Mouse (Mus musculus) heart, postnatal 0 days (tissue): ENCODE data around the gene AI464131. TPM values are rescaled to one million over a fixed set of nuclear protein-coding genes. Genes with fewer than 3 reads are reported as not detected.

Source experiments
- ATAC-seq: fragments of 200-750 bp; cut with Nextera tagmentation; 2 replicates; pipeline ENCODE4 v1.8.0; 2017; ENCODE audit warnings: low read depth, moderate number of reproducible peaks, moderate library complexity; ENCODE audit not compliant: insufficient read depth
- DNase-seq: peaks from one replicate; pipeline ENCODE4 v3.0.0-alpha.2; 2016; ENCODE audit warnings: low spot score
- H3K27ac ChIP-seq: fragments of 300-500 bp; sonication (generic); 2 replicates; pipeline ENCODE4 v1.5.1; 2014; ENCODE audit warnings: low read depth, mild to moderate bottlenecking
- H3K27me3 ChIP-seq: fragments of 300-500 bp; sonication (generic); 2 replicates; pipeline ENCODE4 v1.6.1; 2014; ENCODE audit warnings: low read length, mixed read lengths; ENCODE audit not compliant: control insufficient read depth, insufficient read depth
- H3K36me3 ChIP-seq: fragments of 300-500 bp; sonication (generic); replicated peaks from 2 replicates; pipeline ENCODE4 v1.6.1; 2014; ENCODE audit warnings: low read length, mixed read lengths; ENCODE audit not compliant: control insufficient read depth, insufficient read depth
- H3K4me1 ChIP-seq: fragments of 300-500 bp; sonication (generic); 2 replicates; pipeline ENCODE4 v1.6.1; 2014; ENCODE audit warnings: antibody characterized with exemption; ENCODE audit not compliant: control insufficient read depth, insufficient read depth
- H3K4me2 ChIP-seq: fragments of 300-500 bp; sonication (generic); 2 replicates; pipeline ENCODE4 v1.6.1; 2014; ENCODE audit warnings: low read depth, mild to moderate bottlenecking, low read length, moderate library complexity
- H3K4me3 ChIP-seq: fragments of 300-500 bp; sonication (generic); 2 replicates; pipeline ENCODE4 v1.5.1; 2014; ENCODE audit warnings: low read depth, low read length
- H3K9ac ChIP-seq: fragments of 300-500 bp; sonication (generic); replicated peaks from 2 replicates; pipeline ENCODE4 v1.6.1; 2014; ENCODE audit warnings: low read depth, low read length, mixed read lengths
- H3K9me3 ChIP-seq: fragments of 300-500 bp; sonication (generic); replicated peaks from 2 replicates; pipeline ENCODE4 v1.6.1; 2016; ENCODE audit warnings: low read length; ENCODE audit not compliant: control insufficient read depth
- CTCF ChIP-seq: IDR thresholded peaks from 2 replicates; pipeline ENCODE4 v1.5.1; 2016; ENCODE audit warnings: antibody characterized with exemption, control low read depth, low read depth
- EP300 ChIP-seq: IDR thresholded peaks from 2 replicates; pipeline ENCODE4 v1.6.1; 2016; ENCODE audit warnings: antibody characterized with exemption, low read depth
- WGBS: fragments of 180-500 bp; shearing (Covaris S2); extraction: QIAGEN DNeasy Blood & Tissue Kit; methylation state at CpG from one replicate; pipeline ENCODE4 v1.1.7; 2014; 5-methylcytosine and 5-hydroxymethylcytosine counted together
- polyA plus RNA-seq: library from polyadenylated mRNA; unstranded; fragments of >200 nt; fragmentation: Nextera tagmentation; extraction: Ambion mirVana; gene quantifications from 2 replicates; pipeline ENCODE4 v1.2.1, GENCODE M21; 2015
- total RNA-seq: library from RNA; depleted of rRNA; stranded (reverse); fragments of >200 nt; gene quantifications from 2 replicates; pipeline ENCODE4 v1.2.3, GENCODE M21; 2014; ENCODE audit warnings: low replicate concordance

AI464131 gene
- total and polyA plus RNA-seq, 2 experiments from 2014 or later = 2.5 to 6.3 TPM

DNA sequence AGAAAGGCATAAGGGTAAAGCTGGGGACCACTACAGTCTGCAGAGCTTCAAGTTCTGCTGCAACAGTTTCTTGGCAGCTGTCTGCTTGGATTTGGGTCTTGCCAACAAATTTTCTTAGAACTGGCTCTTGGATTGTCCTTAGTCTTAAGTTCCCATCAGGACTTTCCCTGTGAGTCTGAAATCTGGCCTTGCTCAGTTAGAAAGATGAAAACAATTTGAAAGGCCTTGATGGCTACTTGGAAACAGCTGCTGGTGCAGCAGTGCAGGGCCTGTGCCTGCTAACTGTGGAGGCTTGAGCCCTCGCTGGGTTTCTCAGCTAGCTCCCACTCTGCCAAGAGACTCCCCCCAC, 23.4 kb downstream of the AI464131 start:
- peaks cover 4% of the 10 kb centered on the region; the same call in 1 of the 2 replicates for H3K4me1 ChIP-seq
- ATAC-seq (peak; percentile 32; the same call in 1 of the 2 replicates), DNase-seq (peak; percentile 35)
- H3K9ac ChIP-seq = no peak overlapping the region
- no peak overlapping the region for H3K4me2 ChIP-seq
- no peaks in the 10 kb centered on the region for H3K9me3 ChIP-seq
- H3K27me3 ChIP-seq = no peaks in the 10 kb centered on the region
- no peak overlapping the region for H3K4me3 ChIP-seq
- TF ChIP-seq CTCF (no peak), EP300 (no peak)
- H3K27ac ChIP-seq = no peak overlapping the region
- peaks cover 5% of the 10 kb centered on the region for H3K36me3 ChIP-seq
- WGBS = 59% methylated on average over 1 of the region's 1 CpGs

DNA sequence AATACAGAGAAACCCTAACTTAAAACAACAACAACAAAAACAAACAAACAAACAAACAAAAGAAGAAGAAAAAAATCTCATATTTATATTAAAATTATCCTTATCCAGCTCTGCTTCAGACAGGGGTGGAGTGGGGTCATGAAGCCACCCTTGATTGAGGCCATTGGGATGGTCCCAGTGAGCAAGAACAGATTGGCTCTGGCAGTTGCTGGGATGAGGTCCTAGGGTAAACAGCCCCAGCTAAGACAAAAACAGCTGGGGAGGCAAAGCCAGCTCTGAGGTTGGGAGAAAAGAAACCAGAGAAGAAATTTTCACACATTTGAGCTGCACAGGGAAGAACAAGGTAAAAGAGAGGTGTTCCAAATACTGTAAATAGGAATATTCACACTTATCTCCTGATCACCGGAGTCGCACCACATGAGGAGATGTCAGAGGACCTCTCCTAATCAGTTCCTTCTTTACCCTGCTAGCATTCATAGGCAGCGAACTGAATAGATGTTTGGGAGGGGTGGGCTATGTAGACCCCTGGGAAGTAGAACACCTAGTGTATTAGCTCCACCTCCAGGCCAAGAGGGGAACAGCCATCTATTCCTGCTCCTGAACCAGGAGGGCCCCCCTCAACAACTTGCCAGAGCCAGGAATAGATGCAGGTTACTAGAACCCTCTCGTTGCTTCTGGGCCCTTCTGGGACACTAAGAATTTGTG, 24.0 kb downstream of the AI464131 start:
- ATAC-seq (no peak), DNase-seq (no peak)
- WGBS = 60% methylated on average over 4 of the region's 4 CpGs
- Histone ChIP-seq H3K36me3 (peaks cover 5% of the 10 kb centered on the region), H3K9me3 (no peaks in the 10 kb centered on the region), H3K9ac (no peak overlapping the region), H3K27ac (no peak overlapping the region), H3K4me1 (peaks cover 4% of the 10 kb centered on the region; the same call in 1 of the 2 replicates), H3K27me3 (no peaks in the 10 kb centered on the region), H3K4me3 (no peak overlapping the region), H3K4me2 (no peak overlapping the region)
- TF ChIP-seq EP300 (no peak), CTCF (no peak)

DNA sequence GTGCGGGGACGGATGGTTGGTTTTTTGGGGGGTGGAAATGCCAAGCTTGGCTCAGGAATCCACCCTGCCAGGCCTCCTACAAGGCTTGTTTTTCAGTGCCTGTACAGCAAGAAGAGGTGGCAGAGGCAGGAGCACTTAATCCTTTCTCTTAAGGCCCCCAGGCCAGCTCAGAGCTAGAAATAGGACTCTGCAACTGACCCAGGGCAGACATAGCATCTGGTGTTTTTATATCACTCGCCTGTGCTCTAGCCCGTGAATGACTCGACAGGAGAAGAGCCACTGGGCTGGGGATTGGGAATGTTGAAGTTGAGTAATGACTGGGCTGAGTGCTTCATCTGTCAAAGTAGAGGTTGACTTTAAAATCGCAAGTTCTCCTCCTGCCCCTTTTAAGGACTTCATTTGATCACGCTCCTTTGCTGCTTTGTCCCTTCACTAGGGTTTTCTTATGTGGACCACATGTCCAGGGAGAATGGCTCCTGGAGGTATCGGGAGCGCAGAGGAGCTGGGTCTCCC, 25.2 kb downstream of the AI464131 start:
- Histone ChIP-seq H3K27ac (no peak overlapping the region), H3K9me3 (no peaks in the 10 kb centered on the region), H3K4me3 (no peak overlapping the region), H3K4me2 (no peak overlapping the region), H3K27me3 (no peaks in the 10 kb centered on the region), H3K9ac (no peak overlapping the region), H3K4me1 (peaks cover 4% of the 10 kb centered on the region; the same call in 1 of the 2 replicates), H3K36me3 (peaks cover 5% of the 10 kb centered on the region)
- DNase-seq = no peak
- WGBS = 80% methylated on average over 9 of the region's 9 CpGs
- ATAC-seq = no peak
- TF ChIP-seq CTCF (no peak), EP300 (no peak)

DNA sequence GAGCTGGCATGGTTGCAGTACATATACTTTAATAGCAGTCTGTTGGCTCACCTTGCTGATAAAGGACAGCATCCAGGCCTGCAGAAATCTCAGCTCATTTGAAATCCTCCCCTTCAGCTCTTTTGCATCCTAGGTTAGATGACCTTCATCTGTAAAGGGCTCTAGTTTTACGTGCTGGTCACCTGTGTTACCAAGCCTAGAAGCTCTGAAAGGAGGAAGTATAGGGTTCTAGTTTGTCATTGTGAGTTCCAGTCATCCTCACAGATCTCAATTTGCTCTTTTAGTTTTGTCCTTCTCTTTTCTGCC, 31.5 kb downstream of the AI464131 start:
- H3K4me3 ChIP-seq = no peak overlapping the region
- H3K4me1 ChIP-seq = no peaks in the 10 kb centered on the region
- H3K4me2 ChIP-seq = no peak overlapping the region
- no peak for ATAC-seq
- H3K9ac ChIP-seq = no peak overlapping the region
- H3K36me3 ChIP-seq = no peaks in the 10 kb centered on the region
- H3K27me3 ChIP-seq = no peaks in the 10 kb centered on the region
- H3K27ac ChIP-seq = no peak overlapping the region
- no peaks in the 10 kb centered on the region for H3K9me3 ChIP-seq
- DNase-seq = no peak
- 80% methylated on average over 1 of the region's 1 CpGs for WGBS
- TF ChIP-seq CTCF = no peak
- TF ChIP-seq EP300 = no peak

DNA sequence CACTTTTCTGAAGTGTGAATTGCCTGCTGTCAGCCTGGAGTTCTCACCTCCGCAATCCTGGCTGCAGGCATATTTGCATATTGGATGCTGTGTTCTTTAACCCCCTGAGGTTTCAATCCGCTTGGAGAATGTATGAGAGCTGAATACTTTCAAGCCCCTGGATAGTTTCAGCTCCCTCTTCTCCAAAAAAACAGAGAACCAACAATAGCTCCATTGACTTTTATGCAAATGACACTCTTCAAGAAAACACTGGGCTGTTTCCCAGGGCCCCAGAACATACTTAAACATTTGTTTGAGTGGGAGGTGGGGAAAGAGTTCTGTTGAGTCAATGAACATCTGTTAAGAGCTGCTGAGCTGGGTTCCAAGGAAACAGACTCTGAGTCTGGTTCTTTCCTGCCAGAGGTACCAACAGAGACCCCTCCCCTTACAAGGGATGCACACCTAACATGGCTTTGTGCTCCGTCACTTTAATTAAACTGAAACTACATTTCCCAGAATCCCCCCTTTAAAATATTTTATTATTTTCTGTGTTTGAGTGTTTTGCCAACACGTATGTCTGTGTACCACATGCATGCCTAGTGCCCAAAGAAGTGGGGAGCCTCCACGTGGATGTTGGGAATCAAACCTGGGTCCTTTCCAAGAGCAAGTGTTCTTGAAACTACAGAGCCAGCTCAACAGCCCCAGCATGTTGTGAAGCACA, 32.0 kb downstream of the AI464131 start:
- Histone ChIP-seq H3K36me3 (no peaks in the 10 kb centered on the region), H3K9ac (no peak overlapping the region), H3K27me3 (no peaks in the 10 kb centered on the region), H3K9me3 (no peaks in the 10 kb centered on the region), H3K27ac (no peak overlapping the region), H3K4me3 (no peak overlapping the region), H3K4me1 (no peaks in the 10 kb centered on the region), H3K4me2 (no peak overlapping the region)
- WGBS = 53% methylated on average over 5 of the region's 5 CpGs
- DNase-seq (peak; percentile 33), ATAC-seq (no peak)
- TF ChIP-seq EP300 (no peak), CTCF (no peak)
